Mouse (Mus musculus) myocyte (in vitro differentiated cells): ENCODE measurements at regions not wholly inside any gene's neighbourhood (a gene's known extent, or its start where the extent isn't known, plus 50 kb on each side); places are given as distances from the start of the nearest gene placed in this dataset.

Experiments used
- H3K27me3 ChIP-seq: one replicate; pipeline ENCODE4 v1.6.1; 2011; ENCODE audit not compliant: control insufficient read depth, insufficient read depth, insufficient read length
- H3K36me3 ChIP-seq: one replicate; pipeline ENCODE4 v1.6.1; 2011; ENCODE audit not compliant: control insufficient read depth, insufficient read depth
- H3K4me2 ChIP-seq: one replicate; pipeline ENCODE4 v1.6.1; 2011; ENCODE audit warnings: low read depth, control low read depth
- H3K4me3 ChIP-seq: one replicate; pipeline ENCODE4 v1.5.1; 2011; ENCODE audit warnings: mild to moderate bottlenecking, control low read depth, moderate library complexity
- H3K79me2 ChIP-seq: one replicate; pipeline ENCODE4 v1.6.1; 2011; ENCODE audit not compliant: control insufficient read depth, insufficient read depth
- H3ac ChIP-seq: one replicate; pipeline ENCODE4 v1.6.1; 2011; ENCODE audit not compliant: control insufficient read depth, insufficient read length
- CEBPB ChIP-seq: IDR thresholded peaks from 2 replicates; pipeline ENCODE4 v1.6.1; 2011; ENCODE audit warnings: mild to moderate bottlenecking, moderate library complexity; ENCODE audit not compliant: poor library complexity, insufficient read depth, severe bottlenecking
- E2F4 ChIP-seq: IDR thresholded peaks from one replicate; pipeline ENCODE4 v1.6.1; 2011; ENCODE audit warnings: mild to moderate bottlenecking, control low read depth, moderate library complexity; ENCODE audit not compliant: insufficient read depth
- MAX ChIP-seq: IDR thresholded peaks from one replicate; pipeline ENCODE4 v1.6.1; 2011; ENCODE audit warnings: low read depth, mild to moderate bottlenecking, control low read depth
- MYOD1 ChIP-seq, 3 experiments: IDR thresholded peaks; one replicate each; pipeline ENCODE4 v1.6.1; 2011; ENCODE audit warnings: control low read depth in 2 of 3, low read depth in 2 of 3, mild to moderate bottlenecking in 2 of 3, moderate library complexity in 1 of 3; ENCODE audit not compliant: insufficient read length in 2 of 3, control insufficient read depth in 1 of 3
- MYOG ChIP-seq, 3 experiments: IDR thresholded peaks; one replicate each; pipeline ENCODE4 v1.6.1; 2011; ENCODE audit warnings: control low read depth in 2 of 3, low read depth in 2 of 3, mild to moderate bottlenecking in 2 of 3; ENCODE audit not compliant: insufficient read length in 2 of 3, control insufficient read depth in 1 of 3, insufficient read depth in 1 of 3
- POLR2A ChIP-seq: IDR thresholded peaks from one replicate; pipeline ENCODE4 v1.6.1; 2011; ENCODE audit warnings: low read depth, mild to moderate bottlenecking, control low read depth, moderate library complexity; ENCODE audit not compliant: insufficient read length
- POLR2AphosphoS2 ChIP-seq: IDR thresholded peaks from one replicate; pipeline ENCODE4 v1.6.1; 2011; ENCODE audit warnings: low read depth, control low read depth; ENCODE audit not compliant: insufficient read length
- REST ChIP-seq: IDR thresholded peaks from one replicate; pipeline ENCODE4 v1.6.1; 2011; ENCODE audit warnings: mild to moderate bottlenecking, control low read depth, moderate library complexity; ENCODE audit not compliant: insufficient read depth, insufficient read length
- SRF ChIP-seq: IDR thresholded peaks from one replicate; pipeline ENCODE4 v1.6.1; 2011; ENCODE audit warnings: low read depth; ENCODE audit not compliant: control insufficient read depth, insufficient read length
- TCF12 ChIP-seq: IDR thresholded peaks from one replicate; pipeline ENCODE4 v1.6.1; 2011; ENCODE audit warnings: mild to moderate bottlenecking, control low read depth; ENCODE audit not compliant: poor library complexity, insufficient read depth, severe bottlenecking
- TCF3 ChIP-seq: IDR thresholded peaks from one replicate; pipeline ENCODE4 v1.6.1; 2011; ENCODE audit warnings: low read depth, control low read depth; ENCODE audit not compliant: insufficient read length
- USF1 ChIP-seq: IDR thresholded peaks from one replicate; pipeline ENCODE4 v1.6.1; 2011; ENCODE audit warnings: low read depth, mild to moderate bottlenecking, control low read depth, moderate library complexity

GRCm38 (mm10) chr16:91173870-91174278 is 51.4 kb upstream of the Olig2 start:
- TF ChIP-seq MYOG (IDR thresholded peaks at IDR 0.05; ENCODE audit: control insufficient read depth in 1 of 3, insufficient read depth in 1 of 3, insufficient read length in 2 of 3, low read depth in 2 of 3): no peak
- no peak for TF ChIP-seq E2F4
- no peak for TF ChIP-seq TCF3
- TF ChIP-seq USF1: no peak
- no peak for TF ChIP-seq TCF12
- no peak for TF ChIP-seq REST
- no peak for TF ChIP-seq POLR2AphosphoS2
- no peak for TF ChIP-seq SRF
- no peak for TF ChIP-seq POLR2A
- no peak for TF ChIP-seq CEBPB
- TF ChIP-seq MYOD1 (IDR thresholded peaks at IDR 0.05; ENCODE audit: control insufficient read depth in 1 of 3, insufficient read length in 2 of 3, low read depth in 2 of 3): no peak
- TF ChIP-seq MAX: no peak
- Histone ChIP-seq H3K4me3 (no peak overlapping the region), H3K79me2 (no peaks in the 10 kb centered on the region), H3K27me3 (peaks cover 66% of the 10 kb centered on the region), H3K4me2 (no peak overlapping the region), H3K36me3 (no peaks in the 10 kb centered on the region), H3ac (no peak overlapping the region)

- Histone ChIP-seq H3K4me2 (no peak overlapping the region), H3ac (no peak overlapping the region), H3K27me3 (peaks cover 69% of the 10 kb centered on the region), H3K4me3 (no peak overlapping the region), H3K36me3 (no peaks in the 10 kb centered on the region), H3K79me2 (no peaks in the 10 kb centered on the region)
- TF ChIP-seq POLR2A: no peak
- no peak for TF ChIP-seq MYOD1 (IDR thresholded peaks at IDR 0.05; ENCODE audit: control insufficient read depth in 1 of 3, insufficient read length in 2 of 3, low read depth in 2 of 3)
- no peak for TF ChIP-seq E2F4
- no peak for TF ChIP-seq SRF
- no peak for TF ChIP-seq USF1
- TF ChIP-seq TCF3: no peak
- no peak for TF ChIP-seq CEBPB
- no peak for TF ChIP-seq MYOG (IDR thresholded peaks at IDR 0.05; ENCODE audit: control insufficient read depth in 1 of 3, insufficient read depth in 1 of 3, insufficient read length in 2 of 3, low read depth in 2 of 3)
- no peak for TF ChIP-seq TCF12
These were observed 50.9 kb upstream of the Olig2 start for GRCm38 (mm10) chr16:91174401-91174800.
